Mouse (Mus musculus): Measurements from ENCODE around the gene Erg.

The Erg gene

GRCm38 (mm10) chr16:95586311-95586602 lies at the start of gene Erg:
Gene Erg, minus strand, starts transcription at chr16:95586593.
- in situ Hi-C loops (cut with MseI, MboI), result no loop called here

GRCm38 (mm10) chr16:95631816-95632215 lies 45.4 kb upstream of the Erg start:
- in situ Hi-C loops (cut with MseI, MboI), result no loop called here

- in situ Hi-C loops (cut with MseI, MboI), result no loop called here
Measured at GRCm38 (mm10) chr16:95623876-95624770, 37.7 kb upstream of the Erg start.

- in situ Hi-C loops (cut with MseI, MboI), result no loop called here
Measured at GRCm38 (mm10) chr16:95623056-95623455, 36.7 kb upstream of the Erg start.

- in situ Hi-C loops (cut with MseI, MboI), result loop anchor here in 1 of 2 experiments (10.0 kb wide), 1 partner anchor 325 kb away; no protein-coding TSS in a partner anchor
Measured at GRCm38 (mm10) chr16:95619859-95620325, 33.5 kb upstream of the Erg start.

GRCm38 (mm10) chr16:95618206-95618605 lies 31.8 kb upstream of the Erg start:
- in situ Hi-C loops (cut with MseI, MboI), result loop anchor here in 1 of 2 experiments (10.0 kb wide), 1 partner anchor 327 kb away; no protein-coding TSS in a partner anchor

GRCm38 (mm10) chr16:95617720-95618119 lies 31.3 kb upstream of the Erg start:
- in situ Hi-C loops (cut with MseI, MboI), result loop anchor here in 1 of 2 experiments (10.0 kb wide), 1 partner anchor 327 kb away; no protein-coding TSS in a partner anchor

GRCm38 (mm10) chr16:95615579-95615978 lies 29.2 kb upstream of the Erg start:
- in situ Hi-C loops (cut with MseI, MboI), result loop anchor here in 1 of 2 experiments (10.0 kb wide), 1 partner anchor 329 kb away; no protein-coding TSS in a partner anchor

GRCm38 (mm10) chr16:95614482-95614881 lies 28.1 kb upstream of the Erg start:
- in situ Hi-C loops (cut with MseI, MboI), result loop anchor here in 1 of 2 experiments (10.0 kb wide), 1 partner anchor 330 kb away; no protein-coding TSS in a partner anchor

- in situ Hi-C loops (cut with MseI, MboI), result loop anchor here in 1 of 2 experiments (10.0 kb wide), 1 partner anchor 333 kb away; no protein-coding TSS in a partner anchor
Measured at GRCm38 (mm10) chr16:95611982-95612746, 25.8 kb upstream of the Erg start.

GRCm38 (mm10) chr16:95608624-95609023 lies 22.2 kb upstream of the Erg start:
- in situ Hi-C loops (cut with MseI, MboI), result no loop called here

- in situ Hi-C loops (cut with MseI, MboI), result no loop called here
Measured at GRCm38 (mm10) chr16:95605304-95605703, 18.9 kb upstream of the Erg start.

- in situ Hi-C loops (cut with MseI, MboI), result no loop called here
Measured at GRCm38 (mm10) chr16:95602504-95602903, 16.1 kb upstream of the Erg start.

- in situ Hi-C loops (cut with MseI, MboI), result no loop called here
Measured at GRCm38 (mm10) chr16:95601807-95602206, 15.4 kb upstream of the Erg start.

- in situ Hi-C loops (cut with MseI, MboI), result no loop called here
Measured at GRCm38 (mm10) chr16:95601219-95601580, 14.8 kb upstream of the Erg start.

- in situ Hi-C loops (cut with MseI, MboI), result no loop called here
Measured at GRCm38 (mm10) chr16:95600572-95601218, 14.3 kb upstream of the Erg start.

- in situ Hi-C loops (cut with MseI, MboI), result no loop called here
Measured at GRCm38 (mm10) chr16:95598930-95599329, 12.5 kb upstream of the Erg start.

GRCm38 (mm10) chr16:95597578-95597951 lies 11.2 kb upstream of the Erg start:
- in situ Hi-C loops (cut with MseI, MboI), result no loop called here

GRCm38 (mm10) chr16:95596884-95597577 lies 10.6 kb upstream of the Erg start:
- in situ Hi-C loops (cut with MseI, MboI), result no loop called here

GRCm38 (mm10) chr16:95588849-95589248 lies 2.5 kb upstream of the Erg start:
- in situ Hi-C loops (cut with MseI, MboI), result no loop called here

GRCm38 (mm10) chr16:95586726-95587125 lies 333 bp upstream of the Erg start:
- in situ Hi-C loops (cut with MseI, MboI), result no loop called here
